Mouse (Mus musculus) Patski (cell line): Measurements from ENCODE around the gene Pdgfd. TPM values are rescaled to one million over a fixed set of nuclear protein-coding genes. Genes with fewer than 3 reads are reported as not detected.
A peak's percentile ranks its signal among the peaks of the same experiment; 100 is the strongest.

ENCODE experiments used
- ATAC-seq: fragments of 100-300 bp; one replicate; pipeline ENCODE4 v1.8.0; 2021
- CTCF ChIA-PET: fragments of 350-600 bp; sonication (Branson Sonifier 250); formaldehyde crosslinking; loops from one replicate; lab custom pipeline; 2022; ENCODE audit warnings: inconsistent platforms; lab: Charles Lee
- POLR2A ChIA-PET: fragments of 350-600 bp; sonication (Branson Sonifier 250); formaldehyde crosslinking; loops from one replicate; lab custom pipeline; 2022; ENCODE audit warnings: antibody characterized with exemption, inconsistent platforms; lab: Charles Lee
- DNase-seq: peaks from one replicate; pipeline ENCODE4 v3.0.0-alpha.2; 2011; ENCODE audit warnings: low read depth, low spot score
- H3K27me3 ChIP-seq: fragments of 371-371 bp; one replicate; pipeline ENCODE4 v1.5.1; 2021
- CTCF ChIP-seq: fragments of 100-300 bp; IDR thresholded peaks from one replicate; pipeline ENCODE4 v1.5.1; 2021
- in situ Hi-C: fragments of 300-500 bp; cut with MboI; formaldehyde crosslinking; loops from 3 replicates; pipeline ENCODE4 v1.11.1; 2018; ENCODE audit warnings: low pct_unique_long_range_greater_than_20kb, mixed read lengths
- polyA plus RNA-seq: library from polyadenylated mRNA; unstranded; gene quantifications from one replicate; pipeline ENCODE4 v1.2.3, GENCODE M21; 2021

Gene Pdgfd
- polyA plus RNA-seq, 1 experiment from 2014 or later: 0.12 TPM

- no peaks in the 10 kb centered on the region for H3K27me3 ChIP-seq
- ChIA-PET CTCF (interaction anchor here (1.2 to 1.9 kb wide), 4 partner anchors 10 to 34 kb away, joined by 3 to 10 read pairs (median 6); partner anchors contain the start of gene Ddi1), POLR2A (no interaction called here)
- ATAC-seq (no peak), DNase-seq (no peak)
- in situ Hi-C loops: no loop called here
- TF ChIP-seq CTCF: no peak
These were observed 136.2 kb downstream of the Pdgfd start for GRCm38 (mm10) chr9:6304590-6304989.

GRCm38 (mm10) chr9:6305847-6306246 is 137.5 kb downstream of the Pdgfd start:
- ChIA-PET CTCF (interaction anchor here (1.2 kb wide), 1 partner anchor 9 kb away, joined by 7 read pairs; no protein-coding TSS in a partner anchor), POLR2A (interaction anchor here (0.6 kb wide), 1 partner anchor 11 kb away, joined by 3 read pairs; no protein-coding TSS in a partner anchor)
- no peak for TF ChIP-seq CTCF
- no peaks in the 10 kb centered on the region for H3K27me3 ChIP-seq
- DNase-seq (no peak), ATAC-seq (no peak)
- in situ Hi-C loops: no loop called here

GRCm38 (mm10) chr9:6317114-6317513 is 148.7 kb downstream of the Pdgfd start:
- in situ Hi-C loops: no loop called here
- no peak for ATAC-seq
- ChIA-PET POLR2A (interaction anchor here (0.6 to 0.7 kb wide), 2 partner anchors 11 to 19 kb away, joined by 3 to 6 read pairs; no protein-coding TSS in a partner anchor), CTCF (interaction anchor here (1.3 to 1.5 kb wide), 2 partner anchors 10 to 13 kb away, joined by 4 read pairs; no protein-coding TSS in a partner anchor)
- no peak for DNase-seq
- no peak for TF ChIP-seq CTCF
- no peaks in the 10 kb centered on the region for H3K27me3 ChIP-seq

- H3K27me3 ChIP-seq: no peaks in the 10 kb centered on the region
- ChIA-PET POLR2A (no interaction called here), CTCF (interaction anchor here (0.6 kb wide), 1 partner anchor 511 kb away, joined by 3 read pairs; no protein-coding TSS in a partner anchor)
- ATAC-seq (no peak), DNase-seq (no peak)
- in situ Hi-C loops: no loop called here
- no peak for TF ChIP-seq CTCF
These were observed 157.0 kb downstream of the Pdgfd start for GRCm38 (mm10) chr9:6325408-6325807.

- DNase-seq (peak; percentile 86), ATAC-seq (peak; percentile 95)
- in situ Hi-C loops: loop anchor here (10.0 kb wide), 3 partner anchors 121 to 311 kb away; no protein-coding TSS in a partner anchor
- ChIA-PET POLR2A (interaction anchor here (1.0 to 1.3 kb wide), 2 partner anchors 60 to 333 kb away, joined by 4 read pairs; no protein-coding TSS in a partner anchor), CTCF (interaction anchor here (1.0 to 1.7 kb wide), 2 partner anchors 9 to 14 kb away, joined by 3 to 5 read pairs; no protein-coding TSS in a partner anchor)
- no peaks in the 10 kb centered on the region for H3K27me3 ChIP-seq
- no peak for TF ChIP-seq CTCF
These were observed 165.1 kb downstream of the Pdgfd start for GRCm38 (mm10) chr9:6333499-6333898.

- TF ChIP-seq CTCF: no peak
- CTCF ChIA-PET: no interaction called here
- DNase-seq (no peak), ATAC-seq (peak; percentile 55)
- POLR2A ChIA-PET: no interaction called here
- in situ Hi-C loops: loop anchor here (10.0 kb wide), 3 partner anchors 119 to 309 kb away; no protein-coding TSS in a partner anchor
- no peaks in the 10 kb centered on the region for H3K27me3 ChIP-seq
These were observed 167.9 kb downstream of the Pdgfd start for GRCm38 (mm10) chr9:6336236-6336635.

GRCm38 (mm10) chr9:6337891-6338290 is 169.5 kb downstream of the Pdgfd start:
- ChIA-PET CTCF (no interaction called here), POLR2A (no interaction called here)
- in situ Hi-C loops: loop anchor here (10.0 kb wide), 3 partner anchors 117 to 307 kb away; no protein-coding TSS in a partner anchor

GRCm38 (mm10) chr9:6338344-6338743 is 170.0 kb downstream of the Pdgfd start:
- in situ Hi-C loops: loop anchor here (10.0 kb wide), 3 partner anchors 116 to 306 kb away; no protein-coding TSS in a partner anchor
- TF ChIP-seq CTCF: no peak
- CTCF ChIA-PET: no interaction called here
- ATAC-seq: no peak
- no peak for DNase-seq
- no peaks in the 10 kb centered on the region for H3K27me3 ChIP-seq
- POLR2A ChIA-PET: no interaction called here

More at GRCm38 (mm10) chr9:6337891-6338290, 169.5 kb downstream of the Pdgfd start:
- no peak for TF ChIP-seq CTCF
- no peak for ATAC-seq
- no peaks in the 10 kb centered on the region for H3K27me3 ChIP-seq
- DNase-seq: no peak

- ATAC-seq: no peak
- in situ Hi-C loops: loop anchor here (10.0 kb wide), 3 partner anchors 115 to 305 kb away; no protein-coding TSS in a partner anchor
- CTCF ChIA-PET: no interaction called here
- H3K27me3 ChIP-seq: no peaks in the 10 kb centered on the region
- no peak for DNase-seq
- POLR2A ChIA-PET: no interaction called here
- TF ChIP-seq CTCF: no peak
These were observed 171.0 kb downstream of the Pdgfd start for GRCm38 (mm10) chr9:6339394-6339793.

- no peaks in the 10 kb centered on the region for H3K27me3 ChIP-seq
- ATAC-seq: no peak
- ChIA-PET CTCF (no interaction called here), POLR2A (no interaction called here)
- in situ Hi-C loops: no loop called here
- DNase-seq: no peak
- no peak for TF ChIP-seq CTCF
These were observed 172.4 kb downstream of the Pdgfd start for GRCm38 (mm10) chr9:6340750-6341149.

- no peak for TF ChIP-seq CTCF
- ATAC-seq (peak; percentile 35), DNase-seq (no peak)
- ChIA-PET CTCF (interaction anchor here (0.9 to 1.6 kb wide), 2 partner anchors 10 to 30 kb away, joined by 3 to 5 read pairs; no protein-coding TSS in a partner anchor), POLR2A (interaction anchor here (0.5 kb wide), 1 partner anchor 11 kb away, joined by 4 read pairs; no protein-coding TSS in a partner anchor)
- H3K27me3 ChIP-seq: no peaks in the 10 kb centered on the region
- in situ Hi-C loops: no loop called here
These were observed 174.5 kb downstream of the Pdgfd start for GRCm38 (mm10) chr9:6342854-6343253.
